Mouse (Mus musculus) left cerebral cortex, postnatal 25 days (tissue): ENCODE results near the gene Elob. TPM values are rescaled to one million over a fixed set of nuclear protein-coding genes. Genes with fewer than 3 reads are reported as not detected.

ENCODE experiments used
- DNase-seq, 2 experiments: peaks; one replicate each; pipeline ENCODE4 v3.0.0; 2022; ENCODE audit warnings: low spot score in 2 of 2, mixed read lengths in 1 of 2
- intact Hi-C: fragments of 180-260 bp; cut with DNase I; formaldehyde crosslinking; loops from one replicate; pipeline ENCODE4 v1.15.1; 2025
- total RNA-seq, 2 experiments: library from RNA; stranded (reverse); gene quantifications; 2 replicates each; pipeline ENCODE4 v1.2.3; 2021

The Elob gene
- total RNA-seq = 100 to 1,000 TPM; 359 to 371 TPM

GRCm38 (mm10) chr17:23829064-23829619 lies at the start of gene Elob:
TSS of gene Elob (minus strand) at chr17:23829136.
- DNase-seq = peak; percentile 90 to 93
- intact Hi-C loops = loop anchor here (2.0 kb wide), 2 partner anchors 26 to 58 kb away; partner anchors contain the start of gene Flywch1

GRCm38 (mm10) chr17:23877166-23877565 lies 48.2 kb upstream of the Elob start:
- DNase-seq = no peak
- intact Hi-C loops = loop anchor here (5.0 kb wide), 1 partner anchor 45 kb away; no protein-coding TSS in a partner anchor

DNA sequence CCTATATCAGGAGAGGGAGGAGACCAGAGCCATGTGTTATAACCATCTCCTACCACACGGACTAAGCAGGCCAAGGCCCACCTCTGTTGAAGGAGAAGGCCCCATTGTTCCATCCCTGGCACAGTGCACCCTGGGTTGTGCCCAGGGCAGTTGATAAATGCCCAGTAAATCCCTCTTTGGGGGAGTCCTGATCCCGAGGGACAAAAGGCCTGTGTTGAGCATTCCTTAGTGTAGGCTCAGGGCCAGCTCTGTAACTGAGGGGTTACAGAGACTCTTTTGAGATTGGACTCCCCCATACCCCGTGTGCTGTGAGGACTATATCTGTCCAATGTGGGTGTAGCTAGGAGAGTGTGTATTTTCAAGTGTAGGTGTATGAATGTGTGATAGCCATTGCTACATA lies 47.8 kb upstream of the Elob start:
- DNase-seq = peak; percentile 3 to 41
- intact Hi-C loops = loop anchor here (5.0 kb wide), 1 partner anchor 46 kb away; no protein-coding TSS in a partner anchor

DNA sequence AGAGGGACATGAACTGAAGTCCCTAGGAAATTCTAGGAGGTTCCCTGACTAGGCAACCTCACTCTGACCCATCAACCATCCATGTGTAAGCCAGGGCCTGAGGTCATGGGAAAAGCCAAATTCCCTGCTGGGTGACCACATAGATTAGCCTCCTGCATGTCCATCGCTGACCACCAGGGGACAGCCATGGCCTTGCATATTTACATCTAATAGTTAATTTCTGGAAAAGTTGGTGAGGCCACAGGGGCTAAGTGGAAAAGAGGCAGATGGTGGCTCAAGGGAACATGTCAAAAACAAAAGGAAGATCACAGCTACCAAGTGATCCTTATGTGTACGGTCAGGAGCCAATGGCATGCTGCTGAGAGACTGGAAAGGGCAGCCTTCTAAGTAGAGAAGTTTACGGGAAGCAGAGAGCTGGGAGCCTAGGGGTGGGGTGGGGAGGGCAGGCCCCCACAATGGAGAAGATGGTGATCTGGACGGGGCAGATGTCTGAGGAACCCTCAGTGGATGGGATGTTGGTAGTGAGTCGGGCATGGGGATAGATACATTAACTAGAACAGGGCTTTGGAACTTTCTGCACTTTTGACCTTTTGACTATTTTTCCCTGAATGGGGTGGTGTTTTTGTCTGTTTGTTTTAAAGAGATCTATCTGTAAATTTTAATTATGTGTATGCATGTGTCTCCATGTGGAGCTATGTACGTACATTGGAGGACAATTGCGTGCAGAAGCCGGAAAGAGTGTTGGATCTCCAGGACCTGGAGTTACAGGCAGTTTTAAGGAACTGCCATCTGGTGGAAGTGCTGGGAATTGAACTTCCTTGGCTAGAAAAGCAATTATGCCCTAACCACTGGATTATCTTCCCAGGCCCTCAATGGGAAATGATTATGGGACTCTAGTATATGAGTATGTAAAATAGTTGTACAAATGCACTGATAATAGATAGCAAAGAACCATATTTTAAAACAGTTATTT lies 45.2 kb upstream of the Elob start:
- DNase-seq = peak in 1 of 2 experiments; percentile 45
- intact Hi-C loops = loop anchor here (1.0 kb wide), 1 partner anchor 86 kb away; no protein-coding TSS in a partner anchor

DNA sequence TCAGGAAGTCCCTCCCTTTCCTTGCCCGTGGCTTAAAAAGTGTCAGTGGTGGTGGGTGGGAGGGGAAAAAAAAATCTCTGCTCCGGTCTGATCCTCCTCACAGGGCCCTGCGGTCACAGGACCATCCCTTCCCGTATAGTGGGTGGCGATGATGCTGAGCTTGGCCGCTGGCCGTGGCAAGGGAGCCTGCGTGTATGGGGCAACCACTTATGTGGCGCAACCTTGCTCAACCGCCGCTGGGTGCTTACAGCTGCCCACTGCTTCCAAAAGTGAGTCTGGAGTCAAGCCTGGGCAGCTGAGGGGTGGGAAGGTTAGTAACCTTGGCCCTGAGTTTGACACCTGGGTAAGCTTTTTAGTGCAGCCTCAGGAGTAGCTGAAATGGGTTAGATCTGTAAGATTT lies 39.6 kb upstream of the Elob start:
- intact Hi-C loops = no loop called here
- no peak for DNase-seq

DNA sequence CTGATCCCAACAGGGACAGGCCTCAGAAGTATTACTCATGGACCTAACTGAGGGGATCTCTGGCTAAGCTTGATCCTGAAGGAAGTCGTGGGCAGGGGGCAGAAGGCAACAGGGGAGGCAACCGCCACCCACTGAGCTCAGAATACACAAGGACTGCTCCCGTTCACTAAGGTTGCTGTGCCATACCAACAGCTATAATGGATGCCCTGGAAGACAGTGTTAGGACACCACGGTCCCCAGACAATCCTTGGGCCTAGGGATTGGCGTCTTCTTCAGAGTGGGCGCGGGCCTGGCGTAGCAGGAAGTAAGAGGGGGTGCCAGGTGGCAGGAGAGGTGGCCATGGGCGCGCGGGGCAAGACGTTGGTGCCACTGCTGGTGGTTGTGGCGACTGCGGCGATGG lies 38.8 kb upstream of the Elob start, which contains the start of gene Prss21:
Prss21 (plus strand) TSS at position 301 of the 400 bp plus-strand sequence.
- intact Hi-C loops = no loop called here
- no peak for DNase-seq

DNA sequence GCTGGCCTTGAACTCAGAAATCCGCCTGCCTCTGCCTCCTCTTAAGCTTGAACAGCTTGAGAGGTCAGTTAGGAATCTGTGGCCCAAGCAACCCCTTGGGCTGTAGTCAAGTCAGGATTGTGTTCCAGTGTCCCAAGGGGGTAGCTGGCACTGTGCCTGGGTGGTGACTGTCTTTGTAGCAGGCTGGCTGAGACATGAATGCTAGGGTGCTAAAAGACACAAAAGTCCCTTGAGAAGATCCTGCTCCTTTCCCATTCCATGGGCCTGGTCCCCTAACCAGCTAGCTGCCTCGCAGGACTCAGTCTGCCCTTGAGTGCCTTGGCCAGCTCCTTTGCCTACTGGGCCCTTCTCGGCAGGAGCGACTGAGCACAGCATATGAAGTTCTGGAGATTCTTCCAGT lies 34.0 kb upstream of the Elob start:
- no peak for DNase-seq
- intact Hi-C loops = no loop called here

DNA sequence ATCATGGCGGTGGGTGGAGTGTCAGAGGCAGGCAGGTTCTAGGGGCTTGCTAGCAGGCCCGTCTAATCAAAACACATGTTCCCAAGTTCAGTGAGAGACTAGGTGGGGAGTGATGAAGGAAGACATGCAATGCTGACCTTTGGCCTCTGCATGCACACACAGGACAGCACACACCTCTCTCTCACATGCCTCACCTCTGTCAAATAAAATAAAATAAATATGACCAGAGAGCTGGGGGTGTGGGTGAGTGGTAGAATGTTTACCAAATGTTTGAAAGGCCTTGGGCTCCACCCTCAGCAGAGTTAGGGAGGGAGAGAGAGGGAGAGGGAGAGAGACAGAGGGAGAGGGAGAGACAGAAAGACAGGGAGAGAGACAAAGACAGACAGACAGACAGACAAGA lies 29.0 kb upstream of the Elob start:
- intact Hi-C loops = no loop called here
- no peak for DNase-seq

DNA sequence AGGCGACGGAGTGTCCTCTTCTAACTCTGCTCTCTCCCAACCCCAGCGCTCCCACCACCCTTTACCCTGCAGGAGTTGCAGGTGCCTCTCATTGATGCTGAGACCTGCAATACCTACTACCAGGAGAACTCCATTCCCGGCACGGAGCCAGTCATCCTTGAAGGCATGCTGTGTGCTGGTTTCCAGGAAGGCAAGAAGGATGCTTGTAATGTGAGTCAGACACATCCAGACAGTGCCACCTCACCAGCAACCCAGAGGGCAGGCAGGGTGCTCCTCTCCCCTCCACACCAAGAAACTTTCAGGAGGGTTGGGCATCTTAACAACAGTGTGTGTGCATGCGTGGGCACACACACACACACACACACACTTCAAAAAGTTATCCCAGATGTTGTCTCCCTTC lies 28.3 kb upstream of the Elob start:
- DNase-seq = no peak
- intact Hi-C loops = no loop called here

DNA sequence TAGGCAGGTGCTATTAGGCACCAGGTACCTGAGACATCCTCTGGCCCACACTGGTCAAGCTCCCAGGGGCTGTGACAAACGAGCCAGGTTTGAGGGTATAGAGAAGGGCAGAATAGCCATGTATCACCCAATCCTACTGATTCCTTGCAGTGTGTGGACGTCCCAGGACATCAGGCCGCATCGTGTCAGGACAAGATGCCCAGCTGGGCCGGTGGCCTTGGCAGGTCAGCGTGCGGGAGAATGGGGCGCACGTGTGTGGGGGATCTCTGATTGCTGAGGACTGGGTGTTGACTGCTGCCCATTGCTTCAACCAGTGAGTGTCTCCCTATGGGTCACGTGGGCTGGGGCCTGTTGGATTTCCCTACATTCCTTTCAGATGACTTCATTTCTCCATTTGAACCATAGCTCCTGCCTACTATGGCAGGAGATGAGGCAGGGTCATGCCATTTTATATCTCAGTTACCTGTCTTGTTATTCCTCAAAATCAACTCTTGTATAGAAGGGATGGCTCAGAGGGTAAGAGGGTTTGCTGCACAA lies 25.4 kb upstream of the Elob start:
- intact Hi-C loops = no loop called here

GRCm38 (mm10) chr17:23853292-23853691 lies 24.4 kb upstream of the Elob start:
- peak in 1 of 2 experiments; percentile 6 for DNase-seq
- intact Hi-C loops = no loop called here

More for the DNA sequence above, 25.4 kb upstream of the Elob start:
- no peak for DNase-seq

DNA sequence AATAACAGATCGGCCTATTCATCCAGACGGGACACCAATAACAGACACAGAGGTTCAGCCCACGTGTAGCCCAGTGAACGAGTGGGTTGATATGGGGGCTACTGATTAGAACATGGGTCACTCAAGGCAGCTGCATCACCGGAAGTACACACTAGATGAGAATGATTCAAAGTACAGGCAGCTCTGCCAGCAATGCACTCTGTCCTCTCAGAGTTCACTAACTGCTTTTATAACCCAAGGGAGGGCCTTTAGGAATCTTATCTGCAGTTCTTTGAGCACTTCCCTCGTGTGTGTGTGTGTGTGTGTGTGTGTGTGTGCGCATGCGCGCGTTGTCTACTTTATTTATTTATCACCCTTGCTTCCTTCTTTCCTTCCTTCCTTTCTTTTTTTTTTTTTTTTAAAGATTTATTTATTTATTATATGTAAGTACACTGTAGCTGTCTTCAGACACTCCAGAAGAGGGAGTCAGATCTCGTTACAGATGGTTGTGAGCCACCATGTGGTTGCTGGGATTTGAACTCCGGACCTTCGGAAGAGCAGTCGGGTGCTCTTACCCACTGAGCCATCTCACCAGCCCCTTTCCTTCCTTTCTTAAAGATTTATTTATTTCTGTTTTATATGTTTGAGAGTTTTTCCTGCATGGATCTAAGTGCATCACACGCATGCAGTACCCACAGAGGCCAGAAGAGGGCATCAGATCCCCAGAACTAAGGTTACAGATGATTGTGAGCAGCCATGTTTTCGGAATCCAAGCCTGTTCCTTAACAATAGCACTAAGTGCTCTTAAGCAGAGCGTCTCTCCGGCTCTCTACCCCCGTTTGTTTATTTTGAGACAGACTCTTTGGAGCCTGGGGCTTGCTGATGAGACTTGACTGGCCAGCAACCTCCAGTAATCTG lies 22.2 kb upstream of the Elob start:
- DNase-seq = peak; percentile 47 to 53
- intact Hi-C loops = no loop called here

- DNase-seq = no peak
- intact Hi-C loops = no loop called here
Measured at GRCm38 (mm10) chr17:23850028-23850427, 21.1 kb upstream of the Elob start.

DNA sequence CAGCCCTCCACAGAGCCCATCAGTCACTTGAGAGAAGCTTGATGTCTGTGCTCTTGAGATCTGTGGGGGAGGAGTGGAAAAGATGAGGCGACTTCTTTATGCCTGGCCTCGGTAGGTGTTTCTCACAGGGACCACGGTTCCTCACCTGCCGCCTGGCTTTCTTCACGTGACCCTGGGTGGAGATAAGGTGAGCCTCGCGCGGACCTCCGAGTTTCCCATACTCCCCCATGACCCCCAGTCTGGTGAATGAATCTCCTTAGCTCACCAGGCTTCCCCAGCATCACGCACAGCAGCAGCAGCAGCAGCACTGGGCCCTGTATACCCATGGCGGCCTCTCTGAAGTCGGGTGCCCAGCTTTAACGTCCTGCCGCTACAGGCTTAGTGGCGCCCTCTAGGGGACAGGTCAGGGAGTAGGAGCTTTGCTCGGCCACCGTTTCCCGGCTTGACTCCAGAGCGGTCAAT lies 14.9 kb upstream of the Elob start, which contains the start of the genes Prss32 and Prss41:
Prss32 (plus strand) TSS at position 44 of the 462 bp plus-strand sequence.
Prss41 (minus strand) TSS at position 361 of the 462 bp plus-strand sequence.
- no peak for DNase-seq

DNA sequence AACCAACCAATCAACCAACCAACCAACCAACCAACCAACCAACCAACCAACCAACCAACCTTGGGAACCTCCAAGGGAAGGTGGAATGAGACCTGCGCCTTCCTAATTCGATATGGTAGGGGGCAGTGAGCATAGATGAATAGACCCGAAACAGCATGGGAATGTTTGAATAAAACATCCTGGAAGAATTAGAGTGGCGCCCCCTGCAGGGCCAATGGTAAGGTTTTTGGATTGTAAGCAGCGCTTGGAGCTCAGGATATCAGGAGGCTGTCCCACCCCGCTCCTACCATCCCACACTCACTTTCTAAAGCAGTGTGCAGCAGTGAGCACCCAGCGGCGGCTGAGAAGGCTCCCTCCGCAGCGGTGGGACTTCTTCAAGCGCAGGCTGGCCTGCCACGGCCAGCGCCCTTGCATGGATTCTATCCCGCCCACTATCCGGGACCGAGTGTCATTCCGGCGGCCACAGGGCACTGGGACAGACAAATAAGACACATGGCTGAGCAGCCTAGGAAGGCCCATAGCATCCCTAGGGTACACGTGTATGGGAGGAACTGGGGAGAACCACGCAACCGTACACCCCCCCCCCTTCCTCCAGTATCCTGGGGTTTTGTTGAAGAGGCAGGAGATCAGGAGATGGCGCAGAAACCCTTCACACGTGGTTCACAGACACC lies 14.3 kb upstream of the Elob start:
- no peak for DNase-seq
- intact Hi-C loops = loop anchor here (5.0 kb wide), 1 partner anchor 71 kb away; the partner anchor contains the start of gene Flywch1

More for the DNA sequence above, 14.9 kb upstream of the Elob start, which contains the start of the genes Prss32 and Prss41:
- intact Hi-C loops = loop anchor here (5.0 kb wide), 1 partner anchor 72 kb away; the partner anchor contains the start of gene Flywch1

GRCm38 (mm10) chr17:23841145-23841544 lies 12.2 kb upstream of the Elob start:
- peak; percentile 56 to 59 for DNase-seq
- intact Hi-C loops = loop anchor here (5.0 kb wide), 1 partner anchor 69 kb away; the partner anchor contains the start of gene Flywch1

GRCm38 (mm10) chr17:23836006-23836575 lies 7.2 kb upstream of the Elob start, which contains the start of gene Prss33:
TSS of gene Prss33 (minus strand) at chr17:23836056.
- DNase-seq = no peak
- intact Hi-C loops = no loop called here

- no peak for DNase-seq
- intact Hi-C loops = no loop called here
Measured at GRCm38 (mm10) chr17:23831201-23831600, 2.3 kb upstream of the Elob start.
